Mouse (Mus musculus) adipose tissue, adult 10 weeks (tissue): ENCODE results near the gene Wrnip1. TPM values are rescaled to one million over a fixed set of nuclear protein-coding genes. Genes with fewer than 3 reads are reported as not detected.

ENCODE experiments used
- polyA plus RNA-seq: library from polyadenylated mRNA; stranded (reverse); fragments of 350-450 nt; fragmentation: Illumina TruSeq; extraction: RNeasy Lipid Tissue Mini Kit (QIAGEN cat#74804); gene quantifications from one replicate; pipeline ENCODE4 v1.2.3, GENCODE M21; 2014; ENCODE audit warnings: low read depth, low replicate concordance

Wrnip1 gene
- polyA plus RNA-seq = 22.4 TPM

DNA sequence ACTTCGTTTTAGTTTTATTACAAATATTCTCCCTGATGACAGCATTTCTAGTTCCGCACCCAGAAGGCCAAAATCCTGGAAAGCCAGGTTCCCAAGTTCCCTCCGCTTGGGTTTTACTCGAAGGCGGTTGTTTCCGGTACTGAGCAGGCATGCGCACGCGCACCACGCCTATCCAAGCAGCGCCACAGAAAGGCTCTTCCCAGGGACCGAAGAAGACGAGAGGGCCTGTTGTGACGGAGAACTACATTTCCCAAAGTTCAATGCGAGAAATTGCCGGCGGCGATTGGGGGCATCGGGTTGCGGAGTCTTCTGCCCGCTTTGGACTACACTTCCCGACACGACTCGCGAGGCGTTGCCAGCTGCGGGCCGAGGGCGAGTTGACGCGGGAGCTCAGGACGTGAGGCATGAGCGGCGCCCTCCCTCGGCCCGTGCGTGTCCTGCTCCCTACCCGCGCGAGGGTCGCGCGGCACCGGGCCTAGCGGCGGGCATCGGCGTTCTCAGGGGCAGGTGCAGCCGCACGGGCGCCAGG is at the start of gene Wrnip1:
TSS of gene Wrnip1 (plus strand) at position 346 of the 529 bp plus-strand sequence.

DNA sequence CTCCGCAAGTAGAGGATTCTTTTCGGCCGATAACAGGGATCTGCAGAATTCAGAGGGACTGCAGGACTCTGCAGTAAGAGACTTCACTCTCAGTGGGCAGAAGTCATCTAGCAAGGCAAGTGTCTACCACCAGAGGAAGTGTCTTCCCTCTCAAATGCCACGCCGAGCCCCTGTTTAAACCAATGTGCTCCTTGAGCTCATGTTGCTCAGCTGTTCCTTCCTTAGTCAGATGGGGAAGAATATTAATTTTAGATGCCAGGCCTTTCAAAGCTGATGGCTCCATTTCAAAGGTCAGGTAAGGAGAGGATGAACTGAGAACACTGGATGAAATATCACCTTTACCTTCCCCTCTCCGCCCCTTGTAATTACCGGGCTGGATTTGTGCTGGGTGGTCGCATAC is 18.0 kb upstream of the Wrnip1 start, which contains the start of gene Mylk4:
TSS of gene Mylk4 (minus strand) at position 139 of the 400 bp plus-strand sequence.

GRCm38 (mm10) chr13:32802259-32803081 is 632 bp downstream of the Wrnip1 start, which contains the start of gene D930007J09Rik:
Gene D930007J09Rik (minus strand): TSS chr13:32802849.

DNA sequence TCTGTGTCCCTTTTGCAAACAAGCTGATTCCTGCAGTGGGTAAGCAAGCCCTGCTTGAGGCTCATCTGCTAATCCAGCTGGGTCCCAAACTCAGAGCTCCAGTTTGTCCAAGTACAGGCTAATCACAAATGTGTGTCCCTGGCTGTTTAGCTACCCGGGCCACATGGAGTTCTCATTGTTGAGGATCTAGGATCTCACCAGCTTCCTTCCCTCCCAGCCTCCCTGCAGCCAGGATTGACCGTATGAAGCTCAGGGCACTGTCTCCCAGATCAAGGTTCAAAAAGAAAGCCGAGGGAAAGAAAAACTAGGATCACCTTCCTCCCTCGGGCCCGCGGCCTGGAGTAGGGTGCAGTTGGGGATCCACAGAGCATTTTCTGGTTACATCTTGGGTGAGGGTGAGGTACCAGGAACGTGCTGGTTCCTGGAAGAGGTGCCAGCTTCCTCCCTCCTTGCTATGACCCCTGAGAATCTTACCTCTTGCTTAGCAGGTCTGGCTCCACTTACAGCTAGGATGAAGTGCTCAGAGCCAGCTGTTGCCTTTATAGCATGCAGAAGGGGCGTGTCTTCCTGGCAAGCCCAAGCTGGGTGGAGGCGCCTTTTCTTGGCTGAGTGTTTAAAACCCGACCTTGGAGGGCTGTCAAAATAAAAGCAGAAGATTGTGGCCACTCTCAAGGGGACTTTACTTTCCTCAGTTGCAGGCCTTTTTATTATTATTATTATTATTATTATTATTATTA is 49.0 kb downstream of the Wrnip1 start, which contains the start of gene Serpinb1a:
TSS of gene Serpinb1a (minus strand) at position 518 of the 737 bp plus-strand sequence.

Other genes starting within 250 kb of the Wrnip1 start
- gene Mylk4, start 18.1 kb upstream of the Wrnip1 start, polyA plus RNA-seq = 0.21 TPM
- gene D930007J09Rik, start 811 bp downstream of the Wrnip1 start, polyA plus RNA-seq = 1.3 TPM
- gene Serpinb1a, start 49.1 kb downstream of the Wrnip1 start, polyA plus RNA-seq = 7.8 TPM
- gene Serpinb1c, start 96.2 kb downstream of the Wrnip1 start, polyA plus RNA-seq = not detected
- gene Serpinb6b, start 163.2 kb downstream of the Wrnip1 start, polyA plus RNA-seq = 16.3 TPM
- 26.2 TPM for gene Serpinb9, start 201.2 kb downstream of the Wrnip1 start, polyA plus RNA-seq
- 0.15 TPM for gene Serpinb9b, start 225.4 kb downstream of the Wrnip1 start, polyA plus RNA-seq